Mouse (Mus musculus) cortical plate, adult 2 months (tissue): ENCODE data around the gene Amfr.

Source experiments
- CTCF ChIP-seq: fragments of 200-500 bp; IDR thresholded peaks from 2 replicates; pipeline ENCODE4 v1.5.1; 2011; ENCODE audit warnings: mild to moderate bottlenecking, control low read depth, low read length; ENCODE audit not compliant: insufficient read depth; ENCODE audit errors: extremely low read depth
- POLR2A ChIP-seq: fragments of 200-500 bp; IDR thresholded peaks from 2 replicates; pipeline ENCODE4 v1.6.1; 2011; ENCODE audit warnings: mild to moderate bottlenecking, low read length, control low read depth; ENCODE audit not compliant: insufficient read depth; ENCODE audit errors: extremely low read depth

GRCm38 (mm10) chr8:93923897-93924334 lies 88.7 kb downstream of the Amfr start:
- TF ChIP-seq CTCF: no peak
- no peak for TF ChIP-seq POLR2A
